Mouse (Mus musculus): ENCODE results near the gene Atg2b. TPM values are rescaled to one million over a fixed set of nuclear protein-coding genes. Genes with fewer than 3 reads are reported as not detected.

Atg2b gene
- total RNA-seq, 2 experiments from 2014 or later = 19.8 to 20.4 TPM

DNA sequence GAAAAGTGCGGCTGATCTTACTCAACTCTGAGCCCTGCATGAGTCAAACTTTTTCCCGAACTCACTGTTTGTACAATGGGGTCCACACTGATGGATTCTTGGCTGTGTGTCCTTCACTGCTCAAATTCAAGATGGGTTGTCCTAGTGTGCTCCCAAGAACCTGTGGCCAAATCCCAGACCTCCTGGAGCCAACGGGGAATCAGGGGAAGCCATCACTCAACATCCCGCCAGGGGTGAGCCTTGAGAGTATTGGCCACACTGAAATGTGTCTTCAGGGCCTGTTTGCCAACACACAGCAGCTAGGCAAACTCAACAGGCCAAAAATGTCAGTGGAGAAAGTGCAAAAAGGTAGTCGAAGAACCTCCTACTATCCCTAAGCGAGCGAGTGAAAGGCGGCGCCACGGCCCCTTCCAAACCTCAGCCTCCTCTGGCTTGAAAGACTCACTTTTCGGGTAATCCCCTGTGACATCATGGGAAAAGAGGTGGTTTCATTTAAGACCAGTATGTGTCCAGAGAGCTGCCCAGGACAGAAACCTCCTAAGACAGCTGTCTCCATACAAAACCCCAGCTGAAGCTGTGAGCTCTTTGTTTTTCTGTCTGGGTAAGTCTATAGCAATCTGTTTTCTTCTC is 82.3 kb downstream of the Atg2b start, which contains the start of gene Bdkrb1:
TSS of gene Bdkrb1 (plus strand) at position 505 of the 630 bp plus-strand sequence.
- no peak for DNase-seq
- intact Hi-C loops (cut with DNase I) = no loop called here

DNA sequence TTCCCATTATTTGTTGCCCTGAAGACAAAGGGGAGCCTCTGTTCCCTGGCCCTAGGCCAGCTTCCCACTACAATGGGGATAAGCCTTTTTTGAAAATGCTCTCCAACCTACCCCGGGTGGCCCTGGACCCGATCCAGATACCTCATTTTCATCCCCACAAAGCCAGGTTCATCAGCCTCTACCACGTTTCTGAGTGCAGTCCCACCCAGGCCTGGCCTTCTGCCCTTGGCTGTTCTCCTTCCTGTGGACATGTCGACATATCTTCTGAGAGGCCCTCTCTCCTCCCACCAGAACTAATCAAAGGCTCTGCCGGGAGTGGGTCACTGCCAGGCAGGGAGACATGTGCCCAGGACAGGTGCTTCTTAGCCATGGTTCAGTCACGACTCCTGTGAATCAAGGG is 83.4 kb downstream of the Atg2b start:
- intact Hi-C loops (cut with DNase I) = no loop called here
- no peak for DNase-seq

DNA sequence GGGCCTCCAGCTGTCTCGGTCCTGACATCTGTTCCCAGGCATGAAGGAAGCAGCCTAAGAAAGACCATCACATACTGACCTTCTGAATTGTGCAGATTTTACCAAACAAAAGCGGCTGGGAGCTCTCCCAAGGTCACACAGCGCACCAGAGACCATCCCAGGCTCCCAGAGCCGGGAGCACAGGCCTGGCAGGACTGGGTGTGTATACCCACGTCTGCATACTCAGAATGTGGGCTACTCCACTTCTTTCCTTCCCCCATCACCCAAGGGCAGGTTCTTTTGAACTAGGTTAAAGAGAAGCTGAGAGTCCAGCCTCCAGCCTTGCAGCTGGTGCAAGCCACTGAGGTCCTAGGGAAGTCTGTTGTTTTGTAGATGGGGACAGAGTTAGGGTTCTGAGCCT is 85.9 kb downstream of the Atg2b start:
- no peak for DNase-seq
- intact Hi-C loops (cut with DNase I) = no loop called here

DNA sequence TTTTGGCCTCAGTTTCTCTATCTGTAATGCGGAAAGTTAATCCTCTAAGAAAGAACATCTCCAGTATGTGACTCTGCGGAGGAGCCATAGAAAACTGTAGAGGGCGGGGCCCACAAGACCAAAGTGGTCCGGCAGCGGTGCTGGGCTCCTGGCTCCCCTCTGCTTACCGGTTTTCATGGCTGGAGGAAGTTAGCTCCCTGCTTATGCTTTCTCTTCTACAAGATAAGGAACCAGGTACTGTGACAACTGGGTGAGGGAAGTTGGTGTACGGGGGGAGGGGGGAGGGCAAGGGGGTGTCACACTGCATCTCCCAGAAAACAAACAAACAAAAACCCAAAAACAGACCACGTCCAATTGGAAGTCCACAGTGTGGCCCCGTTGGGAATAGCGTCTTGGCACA is 86.5 kb downstream of the Atg2b start:
- DNase-seq = no peak
- intact Hi-C loops (cut with DNase I) = no loop called here

DNA sequence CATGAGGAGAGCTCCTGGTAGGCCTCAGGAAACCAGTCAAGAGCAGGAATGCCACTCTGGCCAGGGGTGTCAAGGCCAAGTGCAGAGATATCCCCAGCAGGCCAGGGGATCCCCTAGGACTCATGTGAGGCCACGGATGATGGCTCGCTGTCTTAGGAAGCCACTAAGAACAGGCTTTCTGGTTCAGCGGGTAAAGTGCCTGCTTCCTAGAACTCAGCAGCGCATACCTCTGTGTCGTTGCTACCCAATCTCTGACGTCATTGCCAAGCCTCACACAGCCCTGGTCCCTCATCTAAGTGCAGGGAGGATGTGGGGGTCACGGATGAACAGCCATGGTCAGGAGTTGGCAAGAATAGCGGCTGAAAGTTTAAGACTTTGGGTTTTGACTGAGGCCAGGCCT is 87.9 kb downstream of the Atg2b start:
- intact Hi-C loops (cut with DNase I) = no loop called here

DNA sequence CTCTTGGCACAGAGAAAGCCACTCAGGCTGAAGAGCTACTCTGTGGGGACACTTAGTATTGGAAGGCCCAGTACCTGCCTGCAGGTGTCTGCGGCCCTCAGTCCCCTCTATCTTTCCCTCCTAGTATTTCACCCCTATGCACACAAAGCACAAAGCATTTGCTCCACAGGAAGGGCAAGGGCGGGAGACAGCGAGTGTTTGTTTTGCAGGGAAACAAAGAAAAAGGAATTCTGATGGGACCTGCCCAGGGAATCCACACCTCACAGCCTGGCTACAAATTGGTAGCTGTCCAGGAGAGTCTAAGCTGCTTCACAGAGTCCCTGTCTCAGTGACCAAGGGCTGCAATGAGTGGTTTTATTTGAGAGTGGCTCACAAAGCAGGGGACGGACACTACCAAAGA is 91.5 kb downstream of the Atg2b start:
- intact Hi-C loops (cut with DNase I) = no loop called here
- DNase-seq = no peak

More for the DNA sequence above, 87.9 kb downstream of the Atg2b start:
- no peak for DNase-seq

- DNase-seq = no peak
- intact Hi-C loops (cut with DNase I) = no loop called here
These were observed 92.7 kb downstream of the Atg2b start for GRCm38 (mm10) chr12:105592361-105592761.

DNA sequence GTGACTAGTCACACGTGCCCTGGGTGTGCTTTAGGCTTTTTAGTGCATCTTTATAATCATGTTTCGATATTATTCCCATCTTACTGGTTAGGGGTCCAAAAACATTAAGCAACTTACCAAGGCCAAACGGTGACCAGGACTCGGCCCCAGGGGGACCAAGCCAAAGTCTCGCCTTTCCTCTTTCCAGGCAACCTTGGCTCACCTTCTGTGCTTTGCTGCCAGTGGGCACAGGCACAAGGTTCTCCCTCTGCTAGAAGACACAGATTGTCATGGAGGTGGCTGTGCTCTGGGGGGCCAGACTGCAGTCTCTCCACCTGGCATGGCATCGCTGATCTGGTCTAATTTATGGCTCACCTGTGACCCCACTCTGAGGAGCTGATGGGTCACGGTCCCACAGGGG is 94.2 kb downstream of the Atg2b start:
- intact Hi-C loops (cut with DNase I) = no loop called here
- DNase-seq = no peak

DNA sequence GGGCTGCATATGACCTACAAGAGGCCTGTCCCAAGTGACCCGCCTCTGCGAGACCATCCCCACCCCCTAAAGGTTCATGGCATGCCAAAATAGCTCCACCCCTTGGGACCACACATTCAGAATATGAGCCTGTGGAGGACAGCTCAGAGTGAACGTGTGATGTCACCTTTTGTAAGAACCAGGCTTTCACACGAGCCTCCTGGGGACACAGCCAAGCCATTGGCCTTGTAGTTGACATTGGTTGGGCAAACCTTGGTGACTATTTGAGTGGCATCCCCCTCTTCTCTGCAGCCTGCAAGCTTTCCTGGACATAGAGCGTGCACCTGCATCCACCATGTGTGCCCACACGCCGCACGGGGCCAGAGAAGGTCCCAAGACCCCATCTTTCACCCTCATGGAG is 97.5 kb downstream of the Atg2b start:
- intact Hi-C loops (cut with DNase I) = no loop called here

DNA sequence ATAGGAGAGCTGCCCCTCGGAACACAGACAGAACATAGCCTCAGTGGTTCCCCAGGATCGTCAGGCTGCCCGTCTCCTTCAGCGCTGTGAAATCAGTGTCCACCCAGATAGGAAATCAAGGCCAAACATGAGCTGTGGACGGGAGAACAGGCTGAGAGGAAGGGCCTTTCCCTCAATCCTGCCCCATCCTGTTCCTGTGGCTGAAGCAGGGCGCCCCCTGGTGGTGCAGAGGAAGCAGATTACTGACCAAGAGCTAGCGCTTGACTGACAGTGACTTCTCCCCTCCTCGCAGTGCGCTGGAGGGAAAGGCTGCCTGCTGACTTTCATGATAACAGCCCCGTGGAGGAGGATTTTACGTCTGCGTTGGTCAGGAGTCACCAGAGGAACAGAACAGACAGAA is 100.2 kb downstream of the Atg2b start:
- intact Hi-C loops (cut with DNase I) = loop anchor here (1.0 kb wide), 1 partner anchor 87 kb away; no protein-coding TSS in a partner anchor

More for the DNA sequence above, 97.5 kb downstream of the Atg2b start:
- no peak for DNase-seq

GRCm38 (mm10) chr12:105583484-105583883 is 101.5 kb downstream of the Atg2b start:
- intact Hi-C loops (cut with DNase I) = no loop called here
- no peak for DNase-seq

More for the DNA sequence above, 100.2 kb downstream of the Atg2b start:
- DNase-seq = peak; percentile 84 to 86

- intact Hi-C loops (cut with DNase I) = no loop called here
- DNase-seq = no peak
These were observed 102.5 kb downstream of the Atg2b start for GRCm38 (mm10) chr12:105582486-105582885.

GRCm38 (mm10) chr12:105580490-105580889 is 104.5 kb downstream of the Atg2b start:
- DNase-seq = no peak
- intact Hi-C loops (cut with DNase I) = no loop called here

- no peak for DNase-seq
- intact Hi-C loops (cut with DNase I) = no loop called here
These were observed 110.7 kb downstream of the Atg2b start for GRCm38 (mm10) chr12:105574356-105574755.

DNA sequence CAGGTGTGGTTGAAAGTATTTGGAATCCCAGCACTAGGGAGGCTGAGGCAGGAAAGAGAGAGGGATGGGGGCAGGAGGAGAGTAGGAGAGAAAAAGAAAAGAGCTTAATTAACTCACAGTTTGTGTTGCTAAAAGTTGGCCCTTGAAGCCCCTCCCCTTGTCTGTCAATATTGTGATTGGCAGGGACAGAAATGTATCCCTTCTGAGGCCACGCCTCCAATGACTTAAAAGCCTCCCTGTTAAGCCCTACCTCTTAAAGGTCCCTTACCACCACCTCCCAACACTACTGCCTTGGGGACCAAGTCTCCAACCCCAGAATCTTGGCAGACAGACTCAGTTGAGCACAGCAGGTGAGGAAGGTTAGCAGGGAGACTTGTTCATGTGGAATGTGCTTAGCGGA is 112.4 kb downstream of the Atg2b start:
- intact Hi-C loops (cut with DNase I) = no loop called here
- DNase-seq = no peak

- DNase-seq = no peak
- intact Hi-C loops (cut with DNase I) = no loop called here
These were observed 113.1 kb downstream of the Atg2b start for GRCm38 (mm10) chr12:105571867-105572266.

Other genes with a start within 250 kb of the Atg2b start
- gene D430019H16Rik, start 231.4 kb downstream of the Atg2b start, total RNA-seq (2021) = under 1 TPM; 0.44 to 0.55 TPM
- gene Bdkrb2, start 122.0 kb downstream of the Atg2b start, total RNA-seq (2021) = 1 to 10 TPM; 1.6 TPM
- gene Bdkrb1, start 82.1 kb downstream of the Atg2b start, total RNA-seq (2021) = not detected
- 1 to 10 TPM; 7.2 to 7.8 TPM for gene Gskip, start 382 bp downstream of the Atg2b start, total RNA-seq (2021)
- under 1 TPM in 1 of 2 experiments, not detected in 1; 0.62 TPM for gene Ak7, start 20.8 kb upstream of the Atg2b start, total RNA-seq (2021)
- 100 to 1,000 TPM; 123 to 140 TPM for gene Papola, start 99.5 kb upstream of the Atg2b start, total RNA-seq (2021)